Mouse (Mus musculus): ENCODE results near the gene Tmem86a.

GRCm38 (mm10) chr7:47041706-47042105 lies 8.7 kb upstream of the Tmem86a start:
- TF ChIP-seq POLR2A (IDR thresholded peaks at IDR 0.05; ENCODE audit: borderline replicate concordance, insufficient read depth, low read length) = no peak
- no peak for TF ChIP-seq CTCF (IDR thresholded peaks at IDR 0.05; ENCODE audit: borderline replicate concordance, insufficient read depth, low read depth, low read length)
